Mouse (Mus musculus) testis, adult 2 months (tissue): ENCODE data around the gene Abraxas2.

Experiments used
- CTCF ChIP-seq: fragments of 200-500 bp; IDR thresholded peaks from 2 replicates; pipeline ENCODE4 v1.5.1; 2012; ENCODE audit warnings: low read depth, mild to moderate bottlenecking, inconsistent platforms, low read length, moderate library complexity; ENCODE audit not compliant: control insufficient read depth, insufficient read depth, insufficient replicate concordance
- POLR2A ChIP-seq: fragments of 200-500 bp; IDR thresholded peaks from 2 replicates; pipeline ENCODE4 v1.6.1; 2012; ENCODE audit warnings: low read depth, mild to moderate bottlenecking, inconsistent platforms, low read length, moderate library complexity; ENCODE audit not compliant: control insufficient read depth

GRCm38 (mm10) chr7:132873043-132873442, 14.0 kb downstream of the Abraxas2 start:
- TF ChIP-seq POLR2A, result no peak
- TF ChIP-seq CTCF, result no peak
